Mouse (Mus musculus): ENCODE measurements around the gene Tmem52.
"Not testable (repeated sequence)": the region's sequence is repeated elsewhere in the genome, so short reads cannot be mapped to it uniquely, and the experiment has no call there.

Tmem52 gene

GRCm38 (mm10) chr4:155472716-155473290, 3.9 kb downstream of the Tmem52 start:
- no peak for DNase-seq (ENCODE audit: low spot score in 2 of 2)

GRCm38 (mm10) chr4:155473319-155473718, 4.4 kb downstream of the Tmem52 start:
- DNase-seq (ENCODE audit: low spot score in 2 of 2) = no peak

GRCm38 (mm10) chr4:155473796-155474195, 4.9 kb downstream of the Tmem52 start:
- DNase-seq (ENCODE audit: low spot score in 2 of 2) = not testable (repeated sequence)

GRCm38 (mm10) chr4:155481381-155482124, 12.6 kb downstream of the Tmem52 start:
- DNase-seq (ENCODE audit: low spot score in 2 of 2) = peak; percentile 48 to 63

- no peak for DNase-seq (ENCODE audit: low spot score in 2 of 2)
Observed at GRCm38 (mm10) chr4:155482125-155482480, 13.2 kb downstream of the Tmem52 start.

- DNase-seq (ENCODE audit: low spot score in 2 of 2) = no peak
Observed at GRCm38 (mm10) chr4:155482733-155483540, 14.0 kb downstream of the Tmem52 start.

- no peak for DNase-seq (ENCODE audit: low spot score in 2 of 2)
Observed at GRCm38 (mm10) chr4:155485521-155485920, 16.6 kb downstream of the Tmem52 start.

GRCm38 (mm10) chr4:155487746-155488145, 18.8 kb downstream of the Tmem52 start:
- DNase-seq (ENCODE audit: low spot score in 2 of 2) = no peak

GRCm38 (mm10) chr4:155488232-155489025, 19.5 kb downstream of the Tmem52 start:
- DNase-seq (ENCODE audit: low spot score in 2 of 2) = no peak

- DNase-seq (ENCODE audit: low spot score in 2 of 2) = no peak
Observed at GRCm38 (mm10) chr4:155489101-155489970, 20.4 kb downstream of the Tmem52 start.

GRCm38 (mm10) chr4:155490456-155490855, 21.5 kb downstream of the Tmem52 start:
- no peak for DNase-seq (ENCODE audit: low spot score in 2 of 2)

GRCm38 (mm10) chr4:155490990-155491504, 22.1 kb downstream of the Tmem52 start, which contains the start of gene Gnb1:
Gene Gnb1 (plus strand): TSS chr4:155491361.
- peak; percentile 80 to 82 for DNase-seq (ENCODE audit: low spot score in 2 of 2)

- no peak for DNase-seq (ENCODE audit: low spot score in 2 of 2)
Observed at GRCm38 (mm10) chr4:155491529-155492130, 22.7 kb downstream of the Tmem52 start.

- peak in 1 of 2 experiments; percentile 16 for DNase-seq (ENCODE audit: low spot score in 2 of 2)
Observed at GRCm38 (mm10) chr4:155492131-155492633, 23.3 kb downstream of the Tmem52 start.

- DNase-seq (ENCODE audit: low spot score in 2 of 2) = no peak
Observed at GRCm38 (mm10) chr4:155494891-155495290, 26.0 kb downstream of the Tmem52 start.

- DNase-seq (ENCODE audit: low spot score in 2 of 2) = no peak
Observed at GRCm38 (mm10) chr4:155497963-155498362, 29.0 kb downstream of the Tmem52 start.

GRCm38 (mm10) chr4:155501126-155501525, 32.2 kb downstream of the Tmem52 start:
- no peak for DNase-seq (ENCODE audit: low spot score in 2 of 2)

GRCm38 (mm10) chr4:155505067-155505466, 36.2 kb downstream of the Tmem52 start:
- DNase-seq (ENCODE audit: low spot score in 2 of 2) = no peak

GRCm38 (mm10) chr4:155505671-155506295, 36.9 kb downstream of the Tmem52 start:
- no peak for DNase-seq (ENCODE audit: low spot score in 2 of 2)
